Mouse (Mus musculus) intestine, embryonic 16.5 days (tissue): Measurements from ENCODE around the gene Hspa1b. TPM values are rescaled to one million over a fixed set of nuclear protein-coding genes. Genes with fewer than 3 reads are reported as not detected.
A peak's percentile ranks its signal among the peaks of the same experiment; 100 is the strongest.
"Not testable (repeated sequence)": the region's sequence is repeated elsewhere in the genome, so short reads cannot be mapped to it uniquely, and the experiment has no call there.

Experiments used
- ATAC-seq: fragments of 200-750 bp; cut with Nextera tagmentation; 2 replicates; pipeline ENCODE4 v1.8.0; 2017; ENCODE audit warnings: moderate TSS enrichment, moderate library complexity
- H3K27ac ChIP-seq: fragments of 300-500 bp; sonication (generic); 2 replicates; pipeline ENCODE4 v1.5.1; 2014; ENCODE audit warnings: mild to moderate bottlenecking, low read length
- H3K27me3 ChIP-seq: fragments of 300-500 bp; sonication (generic); replicated peaks from 2 replicates; pipeline ENCODE4 v1.6.1; 2014; ENCODE audit warnings: low read length, control low read depth, mixed read lengths; ENCODE audit not compliant: control insufficient read depth, insufficient read depth
- H3K36me3 ChIP-seq: fragments of 300-500 bp; sonication (generic); 2 replicates; pipeline ENCODE4 v1.6.1; 2014; ENCODE audit warnings: low read length, control low read depth; ENCODE audit not compliant: control insufficient read depth, insufficient read depth
- H3K4me1 ChIP-seq: fragments of 300-500 bp; sonication (generic); 2 replicates; pipeline ENCODE4 v1.6.1; 2014; ENCODE audit warnings: low read length, control low read depth, mixed read lengths; ENCODE audit not compliant: control insufficient read depth, insufficient read depth
- H3K4me2 ChIP-seq: fragments of 300-500 bp; sonication (generic); 2 replicates; pipeline ENCODE4 v1.6.1; 2014; ENCODE audit warnings: low read depth, low read length, control low read depth
- H3K4me3 ChIP-seq: fragments of 300-500 bp; sonication (generic); 2 replicates; pipeline ENCODE4 v1.5.1; 2014; ENCODE audit warnings: mild to moderate bottlenecking, low read length
- H3K9ac ChIP-seq: fragments of 300-500 bp; sonication (generic); 2 replicates; pipeline ENCODE4 v1.6.1; 2014; ENCODE audit warnings: low read depth, low read length
- H3K9me3 ChIP-seq: fragments of 300-500 bp; sonication (generic); 2 replicates; pipeline ENCODE4 v1.6.1; 2016; ENCODE audit warnings: low read length, control low read depth; ENCODE audit not compliant: control insufficient read depth
- WGBS: fragments of 180-500 bp; shearing (Covaris S2); extraction: QIAGEN DNeasy Blood & Tissue Kit; methylation state at CpG from one replicate; pipeline ENCODE4 v1.1.7; 2014; 5-methylcytosine and 5-hydroxymethylcytosine counted together
- polyA plus RNA-seq: library from polyadenylated mRNA; unstranded; fragments of >200 nt; fragmentation: Nextera tagmentation; extraction: Ambion mirVana; gene quantifications from 2 replicates; pipeline ENCODE4 v1.2.1, GENCODE M21; 2015

Gene Hspa1b
- polyA plus RNA-seq, 1 experiment from 2014 or later: 0.24 TPM

DNA sequence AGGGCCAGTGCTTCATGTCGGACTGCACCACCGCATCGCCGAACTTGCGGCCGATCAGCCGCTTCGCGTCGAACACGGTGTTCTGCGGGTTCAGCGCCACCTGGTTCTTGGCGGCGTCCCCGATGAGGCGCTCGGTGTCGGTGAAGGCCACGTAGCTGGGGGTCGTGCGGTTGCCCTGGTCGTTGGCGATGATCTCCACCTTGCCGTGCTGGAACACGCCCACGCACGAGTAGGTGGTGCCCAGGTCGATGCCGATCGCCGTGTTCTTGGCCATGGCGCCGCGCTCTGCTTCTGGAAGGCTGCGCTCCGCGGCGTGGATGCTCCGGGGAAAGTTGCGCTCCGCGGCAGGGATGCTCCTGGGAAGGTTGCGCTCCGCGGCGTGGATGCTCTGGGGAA, 306 bp downstream of the Hspa1b start:
- not testable (repeated sequence) for H3K4me1 ChIP-seq, H3K27ac ChIP-seq, H3K9ac ChIP-seq, H3K27me3 ChIP-seq, H3K36me3 ChIP-seq, H3K9me3 ChIP-seq
- peak; percentile 33 for ATAC-seq
- Histone ChIP-seq H3K4me2 (peak overlapping the region; percentile 58), H3K4me3 (peak overlapping the region; percentile 39)
- under 1% methylated on average over 29 of the region's 47 CpGs for WGBS

DNA sequence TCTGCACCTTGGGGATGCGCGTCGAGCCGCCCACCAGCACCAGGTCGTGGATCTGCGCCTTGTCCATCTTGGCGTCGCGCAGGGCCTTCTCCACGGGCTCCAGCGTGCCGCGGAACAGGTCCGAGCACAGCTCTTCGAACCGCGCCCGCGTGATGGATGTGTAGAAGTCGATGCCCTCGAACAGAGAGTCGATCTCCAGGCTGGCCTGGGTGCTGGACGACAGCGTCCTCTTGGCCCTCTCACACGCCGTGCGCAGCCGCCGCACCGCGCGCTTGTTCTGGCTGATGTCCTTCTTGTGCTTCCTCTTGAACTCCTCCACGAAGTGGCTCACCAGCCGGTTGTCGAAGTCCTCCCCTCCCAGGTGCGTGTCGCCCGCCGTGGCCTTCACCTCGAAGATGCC, 1.1 kb downstream of the Hspa1b start:
- not testable (repeated sequence) for H3K4me3 ChIP-seq, H3K9ac ChIP-seq, ATAC-seq, H3K9me3 ChIP-seq, H3K27me3 ChIP-seq, H3K36me3 ChIP-seq, H3K27ac ChIP-seq, H3K4me2 ChIP-seq
- 22% methylated on average over 26 of the region's 40 CpGs for WGBS
- peaks cover 10% of the 10 kb centered on the region; the same call in 1 of the 2 replicates for H3K4me1 ChIP-seq

- H3K36me3 ChIP-seq, H3K4me3 ChIP-seq, H3K27ac ChIP-seq, H3K9me3 ChIP-seq, H3K4me2 ChIP-seq, H3K9ac ChIP-seq, ATAC-seq, H3K27me3 ChIP-seq: not testable (repeated sequence)
- peaks cover 12% of the 10 kb centered on the region; the same call in 1 of the 2 replicates for H3K4me1 ChIP-seq
- 11% methylated on average over 29 of the region's 40 CpGs for whole genome bisulfite sequencing
Measured at GRCm38 (mm10) chr17:34957291-34957690, 1.7 kb downstream of the Hspa1b start.

- Histone ChIP-seq H3K9ac (no peak overlapping the region), H3K9me3 (no peaks in the 10 kb centered on the region), H3K4me3 (no peak overlapping the region), H3K4me2 (no peak overlapping the region), H3K4me1 (peaks cover 11% of the 10 kb centered on the region; the same call in 1 of the 2 replicates), H3K27ac (no peak overlapping the region), H3K36me3 (no peaks in the 10 kb centered on the region), H3K27me3 (no peaks in the 10 kb centered on the region; the same call in 1 of the 2 replicates)
- ATAC-seq: no peak
- WGBS: 44% methylated on average over 1 of the region's 1 CpGs
Measured at GRCm38 (mm10) chr17:34956340-34956739, 2.7 kb downstream of the Hspa1b start.

DNA sequence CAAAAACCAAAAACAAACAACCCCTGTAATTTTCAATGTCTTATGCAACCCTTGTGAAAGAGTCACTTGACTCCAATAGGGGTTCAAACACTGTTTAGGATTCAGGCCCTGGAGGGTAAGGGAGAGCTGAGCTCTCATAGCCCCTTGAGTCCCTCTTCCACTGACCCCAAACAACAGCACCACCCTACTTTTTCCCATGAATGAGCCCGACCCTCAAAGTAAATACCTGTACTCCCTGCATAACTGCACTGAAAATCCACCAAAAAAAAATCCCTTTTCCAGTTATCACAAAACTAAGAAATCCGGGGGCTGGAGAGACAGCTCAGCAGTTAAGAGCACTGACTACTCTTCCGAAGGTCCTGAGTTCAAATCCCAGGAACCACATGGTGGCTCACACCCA, 3.2 kb downstream of the Hspa1b start:
- H3K36me3 ChIP-seq: peaks cover under 1% of the 10 kb centered on the region; the same call in 1 of the 2 replicates
- H3K27ac ChIP-seq: no peak overlapping the region
- H3K4me1 ChIP-seq: peaks cover 9% of the 10 kb centered on the region; the same call in 1 of the 2 replicates
- no peak overlapping the region for H3K4me3 ChIP-seq
- H3K9me3 ChIP-seq: no peaks in the 10 kb centered on the region
- WGBS: 82% methylated on average over 3 of the region's 3 CpGs
- H3K9ac ChIP-seq: no peak overlapping the region
- ATAC-seq: no peak
- no peaks in the 10 kb centered on the region; the same call in 1 of the 2 replicates for H3K27me3 ChIP-seq
- H3K4me2 ChIP-seq: no peak overlapping the region

GRCm38 (mm10) chr17:34954831-34955230, 4.2 kb downstream of the Hspa1b start:
- no peaks in the 10 kb centered on the region; the same call in 1 of the 2 replicates for H3K27me3 ChIP-seq
- no peak overlapping the region for H3K27ac ChIP-seq
- WGBS: 94% methylated on average over 4 of the region's 4 CpGs
- H3K9ac ChIP-seq: no peak overlapping the region
- H3K9me3 ChIP-seq: no peaks in the 10 kb centered on the region
- no peak for ATAC-seq
- H3K4me3 ChIP-seq: no peak overlapping the region
- H3K4me2 ChIP-seq: no peak overlapping the region
- H3K36me3 ChIP-seq: peaks cover 4% of the 10 kb centered on the region
- peaks cover 15% of the 10 kb centered on the region; the same call in 1 of the 2 replicates for H3K4me1 ChIP-seq

- Histone ChIP-seq H3K4me3 (no peak overlapping the region), H3K9me3 (no peaks in the 10 kb centered on the region), H3K27me3 (no peaks in the 10 kb centered on the region; the same call in 1 of the 2 replicates), H3K9ac (no peak overlapping the region), H3K4me2 (no peak overlapping the region), H3K27ac (no peak overlapping the region), H3K4me1 (peaks cover 19% of the 10 kb centered on the region; the same call in 1 of the 2 replicates), H3K36me3 (peaks cover 7% of the 10 kb centered on the region)
- ATAC-seq: no peak
- 96% methylated on average over 4 of the region's 4 CpGs for WGBS
Measured at GRCm38 (mm10) chr17:34953904-34954303, 5.1 kb downstream of the Hspa1b start.

- H3K9me3 ChIP-seq: no peaks in the 10 kb centered on the region
- WGBS: 86% methylated on average over 3 of the region's 3 CpGs
- peak overlapping the region; percentile 57; the same call in 1 of the 2 replicates for H3K4me2 ChIP-seq
- peaks cover 7% of the 10 kb centered on the region for H3K36me3 ChIP-seq
- no peak for ATAC-seq
- no peaks in the 10 kb centered on the region; the same call in 1 of the 2 replicates for H3K27me3 ChIP-seq
- 0 out of 2 replicates have a peak overlapping the region, but pooled peaks have one; percentile 99 for H3K9ac ChIP-seq
- H3K27ac ChIP-seq: no peak overlapping the region
- H3K4me1 ChIP-seq: peaks cover 19% of the 10 kb centered on the region; the same call in 1 of the 2 replicates
- peak overlapping the region; percentile 96; the same call in 1 of the 2 replicates for H3K4me3 ChIP-seq
Measured at GRCm38 (mm10) chr17:34953258-34953657, 5.8 kb downstream of the Hspa1b start.

DNA sequence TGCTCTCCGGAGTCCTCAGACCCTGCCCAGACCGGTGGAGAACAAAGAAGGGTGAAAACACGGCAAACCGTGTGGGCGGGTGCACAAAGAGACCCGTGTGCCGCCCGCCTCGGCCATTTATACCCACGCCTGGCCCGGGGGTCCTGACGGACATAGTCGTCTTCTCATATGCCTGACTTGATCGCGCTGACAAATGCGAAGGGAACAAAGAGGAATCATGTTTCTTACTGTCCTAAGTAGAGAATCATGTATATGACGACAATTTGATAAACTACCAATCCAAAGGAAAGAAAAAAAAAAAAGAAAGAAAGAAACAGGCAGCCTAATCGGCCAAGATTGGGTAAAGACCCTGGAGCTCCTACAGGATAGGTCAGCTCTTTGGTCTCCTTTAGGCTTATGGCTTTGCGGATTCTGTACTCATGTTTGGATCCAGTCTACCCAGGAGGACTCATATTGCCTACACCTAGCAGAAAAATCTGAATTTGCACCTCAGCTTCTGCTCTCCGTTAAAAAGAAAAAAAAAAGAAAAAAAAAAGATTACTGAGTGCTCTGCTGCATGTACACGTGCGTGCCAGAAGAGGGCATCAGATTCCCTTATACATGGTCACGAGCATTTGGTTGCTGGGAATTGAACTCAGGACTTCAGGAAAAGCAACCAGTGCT, 6.5 kb downstream of the Hspa1b start:
- H3K4me1 ChIP-seq: peaks cover 19% of the 10 kb centered on the region; the same call in 1 of the 2 replicates
- peak overlapping the region; percentile 99 for H3K9ac ChIP-seq
- no peaks in the 10 kb centered on the region for H3K9me3 ChIP-seq
- under 1% methylated on average over 23 of the region's 23 CpGs for WGBS
- peak overlapping the region; percentile 96 for H3K4me3 ChIP-seq
- ATAC-seq: peak; percentile 65
- H3K4me2 ChIP-seq: peak overlapping the region; percentile 57
- peaks cover 7% of the 10 kb centered on the region for H3K36me3 ChIP-seq
- H3K27ac ChIP-seq: peak overlapping the region; percentile 97
- H3K27me3 ChIP-seq: no peaks in the 10 kb centered on the region; the same call in 1 of the 2 replicates
